19 mouse cellular contexts compared by ENCODE assay signal in genomic region chrX:168904086-168904485, GRCm38 (mm10).
DNase-seq lines count a peak whose midpoint lies in the region; ATAC-seq and TF ChIP-seq lines count a peak whose summit lies in the region.
"Had no signal": no experiment of that assay in that cellular context is flagged by ENCODE, and none has a peak within 500 bp of the region (broad histone marks: within the 10 kb centered on the region; RNA-seq: fewer than 3 reads in every experiment).

No protein-coding gene starts in this region.

- H3K4me1 ChIP-seq in limb, embryonic 14.5 days (ENCODE audit: control insufficient read depth, insufficient read depth, low read length): no peaks in the 10 kb centered on the region
- H3K4me1 ChIP-seq in limb, embryonic 10.5 days: no peaks in the 10 kb centered on the region
- H3K4me1 ChIP-seq in lung, adult 2 months (ENCODE audit: control insufficient read depth, insufficient read depth, low read length): no peaks in the 10 kb centered on the region
- no peaks in the 10 kb centered on the region for H3K4me1 ChIP-seq in midbrain, embryonic 10.5 days
- H3K4me1 ChIP-seq: forebrain, embryonic 13.5 days; midbrain, embryonic 12.5 days; neural tube, embryonic 13.5 days had no signal

- peak; percentile 6 for DNase-seq in limb, embryonic 14.5 days (ENCODE audit: low spot score)
- no peak for DNase-seq in limb, embryonic 10.5 days (ENCODE audit: low spot score)
- peak; percentile 2 for DNase-seq in lung, adult 2 months
- peak; percentile 44 for DNase-seq in lung, postnatal 25 days (ENCODE audit: low spot score)
- no peak for DNase-seq in cerebellum, postnatal 36 days
- no peak for DNase-seq in cerebellum, postnatal 14 days
- no peak for DNase-seq in midbrain, embryonic 10.5 days (ENCODE audit: low spot score)
- DNase-seq: adrenal gland, adult 8-10 months; cerebellum, adult 9-10 months; gastrocnemius, postnatal 25 days; kidney, adult 2 months; kidney, postnatal 25 days; left cerebral cortex, postnatal 4 days; thymus, postnatal 4 days had no signal

- no peak for ATAC-seq in limb, embryonic 14.5 days (ENCODE audit: low FRiP score, low read depth)
- ATAC-seq: forebrain, embryonic 13.5 days had no signal

- no peak overlapping the region for H3K9ac ChIP-seq in limb, embryonic 14.5 days (ENCODE audit: low read depth, low read length, severe bottlenecking)
- H3K9ac ChIP-seq: forebrain, embryonic 13.5 days; midbrain, embryonic 12.5 days; neural tube, embryonic 13.5 days had no signal

- H3K9me3 ChIP-seq in limb, embryonic 14.5 days (ENCODE audit: control insufficient read depth, low read length): no peaks in the 10 kb centered on the region
- no peaks in the 10 kb centered on the region for H3K9me3 ChIP-seq in limb, embryonic 10.5 days (replicated peaks)
- no peaks in the 10 kb centered on the region for H3K9me3 ChIP-seq in midbrain, embryonic 10.5 days (replicated peaks)
- H3K9me3 ChIP-seq: forebrain, embryonic 13.5 days; midbrain, embryonic 12.5 days; neural tube, embryonic 13.5 days had no signal

- 47% methylated on average over 3 of the region's 3 CpGs for WGBS in limb, embryonic 14.5 days
- 50% methylated on average over 3 of the region's 3 CpGs for WGBS in limb, embryonic 10.5 days
- 71% methylated on average over 3 of the region's 3 CpGs for WGBS in lung, adult 2 months
- 80% methylated on average over 3 of the region's 3 CpGs for WGBS in midbrain, embryonic 10.5 days

- no peaks in the 10 kb centered on the region for H3K27me3 ChIP-seq in limb, embryonic 14.5 days (ENCODE audit: control insufficient read depth, insufficient read depth, low read length)
- peaks cover 76% of the 10 kb centered on the region for H3K27me3 ChIP-seq in limb, embryonic 10.5 days (ENCODE audit: low read depth, poor library complexity, severe bottlenecking)
- H3K27me3 ChIP-seq in midbrain, embryonic 10.5 days (ENCODE audit: low read depth, poor library complexity, severe bottlenecking): peaks cover 88% of the 10 kb centered on the region
- H3K27me3 ChIP-seq: forebrain, embryonic 13.5 days had no signal

- no peak overlapping the region for H3K27ac ChIP-seq in limb, embryonic 14.5 days (replicated peaks; ENCODE audit: low read depth, low read length)
- no peak overlapping the region for H3K27ac ChIP-seq in limb, embryonic 10.5 days
- no peak overlapping the region for H3K27ac ChIP-seq in midbrain, embryonic 10.5 days (replicated peaks)
- H3K27ac ChIP-seq: forebrain, embryonic 13.5 days; left cerebral cortex, adult 2 months; midbrain, embryonic 12.5 days; neural tube, embryonic 13.5 days had no signal

- no peak overlapping the region for H3K4me2 ChIP-seq in limb, embryonic 14.5 days (replicated peaks; ENCODE audit: low read depth, low read length, severe bottlenecking)
- H3K4me2 ChIP-seq: forebrain, embryonic 13.5 days; liver, embryonic 11.5 days; midbrain, embryonic 12.5 days; neural tube, embryonic 13.5 days had no signal

- H3K36me3 ChIP-seq in limb, embryonic 14.5 days (ENCODE audit: control insufficient read depth, insufficient read depth, low read length): no peaks in the 10 kb centered on the region
- H3K36me3 ChIP-seq in limb, embryonic 10.5 days: no peaks in the 10 kb centered on the region
- H3K36me3 ChIP-seq in midbrain, embryonic 10.5 days: no peaks in the 10 kb centered on the region
- H3K36me3 ChIP-seq: midbrain, embryonic 12.5 days; neural tube, embryonic 13.5 days had no signal

- no peak overlapping the region for H3K4me3 ChIP-seq in limb, embryonic 14.5 days (replicated peaks; ENCODE audit: low read length)
- H3K4me3 ChIP-seq in limb, embryonic 10.5 days: no peak overlapping the region
- no peak overlapping the region for H3K4me3 ChIP-seq in lung, adult 2 months (replicated peaks; ENCODE audit: extremely low read depth, low read depth, low read length)
- no peak overlapping the region for H3K4me3 ChIP-seq in midbrain, embryonic 10.5 days
- H3K4me3 ChIP-seq: forebrain, embryonic 13.5 days; left cerebral cortex, adult 2 months; midbrain, embryonic 12.5 days; neural tube, embryonic 13.5 days had no signal

- no peak for TF ChIP-seq CTCF in lung, adult 2 months (IDR thresholded peaks at IDR 0.05; ENCODE audit: insufficient read depth, low read length)

- TF ChIP-seq POLR2A in limb, embryonic 14.5 days (IDR thresholded peaks at IDR 0.05; ENCODE audit: borderline replicate concordance, extremely low read depth, insufficient read depth, insufficient read length): no peak
- TF ChIP-seq POLR2A in lung, adult 2 months (IDR thresholded peaks at IDR 0.05; ENCODE audit: borderline replicate concordance, extremely low read depth, low read depth, low read length): no peak

Comparison
In these comparisons a context has a peak if more than half of its experiments do, and no peak if none do; other contexts are left out.
1. DNase-seq: peak in limb, embryonic 14.5 days (single experiment), lung, adult 2 months (single experiment) and lung, postnatal 25 days (single experiment); none in limb, embryonic 10.5 days (single experiment), cerebellum, postnatal 36 days (0 of 2), cerebellum, postnatal 14 days (0 of 2) and midbrain, embryonic 10.5 days (single experiment).